Mouse (Mus musculus) heart, postnatal 0 days (tissue): ENCODE measurements around the gene Itga11.

Experiments
- CTCF ChIP-seq: IDR thresholded peaks from 2 replicates; pipeline ENCODE4 v1.5.1; 2016; ENCODE audit warnings: antibody characterized with exemption, control low read depth, low read depth
- EP300 ChIP-seq: IDR thresholded peaks from 2 replicates; pipeline ENCODE4 v1.6.1; 2016; ENCODE audit warnings: antibody characterized with exemption, low read depth

DNA sequence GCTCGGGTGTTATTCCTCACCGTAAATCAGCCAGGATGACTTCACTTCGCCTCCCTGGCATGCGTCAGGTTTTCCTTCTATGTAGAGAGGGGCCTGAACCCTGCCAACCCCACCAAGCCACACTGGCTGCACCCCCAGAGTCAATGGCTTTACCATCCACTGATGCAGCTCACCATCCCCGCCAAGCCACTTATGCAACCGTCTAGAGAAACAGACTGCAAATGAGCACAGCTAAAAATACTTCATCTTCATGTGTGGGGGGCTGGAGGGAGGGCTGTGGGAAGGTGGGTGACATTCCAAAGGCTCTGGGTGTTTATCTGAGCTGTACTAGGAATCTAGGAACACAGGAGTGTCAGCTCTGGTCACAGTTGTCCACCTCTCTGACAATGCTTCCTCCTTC is 45.2 kb upstream of the Itga11 start:
- TF ChIP-seq CTCF (no peak), EP300 (no peak)
